Mouse (Mus musculus): Measurements from ENCODE around the gene Cep55. TPM values are rescaled to one million over a fixed set of nuclear protein-coding genes. Genes with fewer than 3 reads are reported as not detected.
A peak's percentile ranks its signal among the peaks of the same experiment; 100 is the strongest.

Cep55 gene
- 52.9 and 54.7 TPM in 2 replicates for polyA plus RNA-seq (2016; fragmentation: Nextera tagmentation; extraction: Ambion mirVana)

DNA sequence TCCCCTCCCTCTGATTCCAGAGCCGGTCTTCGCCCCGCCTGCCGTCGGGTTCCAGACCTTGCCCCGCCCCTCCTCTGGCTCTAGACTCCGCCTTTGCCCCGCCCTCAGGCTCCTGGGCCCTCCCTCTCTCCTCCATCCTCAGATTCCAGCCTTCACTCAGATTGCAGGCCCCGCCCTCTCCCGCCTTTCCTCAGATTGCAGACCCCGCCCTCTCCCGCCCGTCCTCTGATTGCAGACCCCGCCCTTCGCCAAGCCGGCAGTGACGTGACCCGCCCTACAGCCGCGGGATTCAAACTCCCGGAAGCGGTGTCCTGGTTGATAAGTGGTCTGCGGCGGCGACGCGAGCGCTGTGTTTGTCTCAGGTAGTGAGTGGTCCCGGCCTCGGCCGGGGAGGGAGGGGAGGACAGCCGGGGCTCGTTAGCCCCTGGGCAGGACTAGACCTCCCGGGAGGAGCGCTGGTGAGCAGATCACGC lies at the start of gene Cep55:
Cep55 (plus strand) TSS at position 292 of the 473 bp plus-strand sequence.
- peak; percentile 96 for ATAC-seq (ENCODE audit: low FRiP score)
- H3K4me2 ChIP-seq = peak within 1 kb of the TSS; percentile 63
- under 1% methylated on average over 35 of the region's 36 CpGs for WGBS

DNA sequence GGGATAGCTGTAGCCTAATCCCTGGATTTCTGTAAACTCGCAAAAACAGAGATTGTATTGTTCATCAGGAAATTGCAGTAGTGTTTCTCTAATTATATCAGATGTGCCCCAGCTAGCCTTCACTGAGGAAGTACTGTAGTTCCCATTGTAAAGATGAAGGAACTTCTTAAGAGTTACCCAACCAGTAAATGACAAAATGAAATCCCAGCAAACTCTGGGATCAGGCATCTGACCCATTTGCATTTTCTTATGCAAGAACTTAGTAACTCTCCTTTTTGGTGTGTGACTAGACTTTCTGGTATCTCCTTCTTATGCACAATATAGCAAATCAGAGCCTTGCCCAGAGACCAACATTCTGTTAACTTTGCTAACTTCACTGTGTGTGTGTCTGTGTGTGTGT lies 43.4 kb upstream of the Cep55 start:
- 66% methylated on average over 1 of the region's 1 CpGs for whole genome bisulfite sequencing
- no peak for ATAC-seq (ENCODE audit: low FRiP score)

More for the DNA sequence above, at the start of gene Cep55:
- Histone ChIP-seq H3K4me1 (peaks cover 14% of the 10 kb centered on the region), H3K27ac (peak within 1 kb of the TSS; percentile 27; the same call in 1 of the 2 replicates), H3K9me3 (no peaks in the 10 kb centered on the region), H3K9ac (peak within 1 kb of the TSS; percentile 76), H3K36me3 (replicated peaks) (peaks cover 24% of the 10 kb centered on the region), H3K27me3 (0 out of 2 replicates have a peak, but pooled peaks cover 3% of the 10 kb centered on the region), H3K4me3 (replicated peaks) (peak within 1 kb of the TSS; percentile 62)

GRCm38 (mm10) chr19:38014443-38014842 lies 40.4 kb upstream of the Cep55 start:
- no peak for ATAC-seq (ENCODE audit: low FRiP score)
- Histone ChIP-seq H3K4me1 (peaks cover 6% of the 10 kb centered on the region), H3K27ac (no peak overlapping the region), H3K27me3 (no peaks in the 10 kb centered on the region; the same call in 1 of the 2 replicates), H3K4me3 (replicated peaks) (no peak overlapping the region), H3K9ac (no peak overlapping the region), H3K4me2 (no peak overlapping the region), H3K9me3 (no peaks in the 10 kb centered on the region), H3K36me3 (replicated peaks) (no peaks in the 10 kb centered on the region)
- WGBS = 89% methylated on average over 5 of the region's 5 CpGs

More for the DNA sequence above, 43.4 kb upstream of the Cep55 start:
- Histone ChIP-seq H3K4me2 (no peak overlapping the region), H3K9ac (no peak overlapping the region), H3K27me3 (no peaks in the 10 kb centered on the region; the same call in 1 of the 2 replicates), H3K36me3 (replicated peaks) (no peaks in the 10 kb centered on the region), H3K9me3 (no peaks in the 10 kb centered on the region), H3K4me1 (peaks cover 6% of the 10 kb centered on the region), H3K4me3 (replicated peaks) (no peak overlapping the region), H3K27ac (no peak overlapping the region)

DNA sequence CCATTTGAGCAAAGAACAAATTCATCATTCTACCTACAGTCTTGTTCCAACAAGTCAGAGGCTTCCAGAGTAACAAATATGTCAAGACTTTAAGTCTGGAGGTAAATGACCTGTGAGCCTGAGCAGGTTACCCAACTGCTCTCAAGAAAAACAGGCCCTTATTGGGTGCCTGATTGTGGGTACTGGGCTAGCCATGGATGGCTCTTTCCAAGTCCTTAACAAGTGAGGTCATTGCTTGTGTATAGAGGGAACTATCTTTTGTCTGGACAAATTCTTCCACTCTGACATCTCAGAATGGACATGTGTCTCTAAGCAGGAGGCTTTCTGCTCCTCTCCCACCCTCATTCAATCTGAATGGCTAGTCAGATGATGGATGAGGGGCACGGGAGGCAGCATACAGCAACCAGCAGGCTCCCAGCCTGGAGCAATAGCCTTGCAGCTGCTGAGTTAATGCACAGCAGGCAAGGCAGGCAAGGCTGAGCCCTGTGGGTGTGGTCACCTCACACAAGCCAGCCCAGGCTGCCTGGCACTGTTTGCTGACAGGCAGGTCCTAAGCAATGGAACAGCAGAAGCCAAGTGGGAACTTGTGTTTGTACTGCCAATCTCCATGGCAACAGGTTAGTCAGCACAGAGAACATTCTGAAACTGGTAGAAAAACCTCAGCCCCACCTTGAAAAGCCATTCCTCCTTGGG lies 39.5 kb upstream of the Cep55 start:
- Histone ChIP-seq H3K9ac (no peak overlapping the region), H3K4me3 (replicated peaks) (no peak overlapping the region), H3K4me1 (peaks cover 6% of the 10 kb centered on the region), H3K4me2 (no peak overlapping the region), H3K27me3 (no peaks in the 10 kb centered on the region; the same call in 1 of the 2 replicates), H3K27ac (no peak overlapping the region), H3K9me3 (no peaks in the 10 kb centered on the region), H3K36me3 (replicated peaks) (no peaks in the 10 kb centered on the region)
- WGBS = 7% methylated on average over 1 of the region's 1 CpGs
- peak; percentile 58; the same call in 1 of the 2 replicates for ATAC-seq (ENCODE audit: low FRiP score)

- Histone ChIP-seq H3K4me3 (replicated peaks) (no peak overlapping the region), H3K9ac (no peak overlapping the region), H3K9me3 (no peaks in the 10 kb centered on the region), H3K36me3 (replicated peaks) (no peaks in the 10 kb centered on the region), H3K27ac (no peak overlapping the region), H3K4me1 (peaks cover 6% of the 10 kb centered on the region), H3K27me3 (no peaks in the 10 kb centered on the region; the same call in 1 of the 2 replicates), H3K4me2 (no peak overlapping the region)
- WGBS = 61% methylated on average over 1 of the region's 1 CpGs
- no peak for ATAC-seq (ENCODE audit: low FRiP score)
Observed at GRCm38 (mm10) chr19:38015873-38016254, 38.9 kb upstream of the Cep55 start.

DNA sequence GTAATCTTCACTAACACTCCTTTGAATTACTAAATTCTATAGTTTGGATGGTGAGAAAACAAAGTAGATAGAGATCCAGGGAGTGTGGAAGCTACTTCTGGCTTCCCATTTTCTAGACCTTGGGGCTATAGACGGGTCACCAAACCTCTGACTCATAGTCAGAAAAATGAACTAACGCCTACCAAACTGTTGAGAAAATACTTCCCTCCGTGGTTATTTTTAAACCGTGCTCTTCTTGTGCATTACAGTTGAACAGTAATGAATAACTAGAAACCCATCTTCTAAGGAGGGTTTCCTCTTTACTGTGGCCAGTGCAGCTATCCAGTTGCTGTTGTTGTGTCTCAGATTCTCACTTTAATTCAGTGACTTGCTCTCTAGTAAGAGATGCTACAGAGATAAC lies 32.1 kb upstream of the Cep55 start:
- peaks cover 11% of the 10 kb centered on the region; the same call in 1 of the 2 replicates for H3K4me1 ChIP-seq
- WGBS = 82% methylated on average over 4 of the region's 4 CpGs
- no peaks in the 10 kb centered on the region for H3K27me3 ChIP-seq
- H3K9me3 ChIP-seq = no peaks in the 10 kb centered on the region
- no peak overlapping the region for H3K27ac ChIP-seq
- H3K36me3 ChIP-seq (replicated peaks) = no peaks in the 10 kb centered on the region
- H3K9ac ChIP-seq = no peak overlapping the region
- H3K4me2 ChIP-seq = no peak overlapping the region
- no peak for ATAC-seq (ENCODE audit: low FRiP score)
- no peak overlapping the region for H3K4me3 ChIP-seq (replicated peaks)

- Histone ChIP-seq H3K9ac (no peak overlapping the region), H3K36me3 (replicated peaks) (no peaks in the 10 kb centered on the region)
- WGBS = 35% methylated on average over 4 of the region's 4 CpGs
Observed at GRCm38 (mm10) chr19:38023603-38024002, 31.2 kb upstream of the Cep55 start.

DNA sequence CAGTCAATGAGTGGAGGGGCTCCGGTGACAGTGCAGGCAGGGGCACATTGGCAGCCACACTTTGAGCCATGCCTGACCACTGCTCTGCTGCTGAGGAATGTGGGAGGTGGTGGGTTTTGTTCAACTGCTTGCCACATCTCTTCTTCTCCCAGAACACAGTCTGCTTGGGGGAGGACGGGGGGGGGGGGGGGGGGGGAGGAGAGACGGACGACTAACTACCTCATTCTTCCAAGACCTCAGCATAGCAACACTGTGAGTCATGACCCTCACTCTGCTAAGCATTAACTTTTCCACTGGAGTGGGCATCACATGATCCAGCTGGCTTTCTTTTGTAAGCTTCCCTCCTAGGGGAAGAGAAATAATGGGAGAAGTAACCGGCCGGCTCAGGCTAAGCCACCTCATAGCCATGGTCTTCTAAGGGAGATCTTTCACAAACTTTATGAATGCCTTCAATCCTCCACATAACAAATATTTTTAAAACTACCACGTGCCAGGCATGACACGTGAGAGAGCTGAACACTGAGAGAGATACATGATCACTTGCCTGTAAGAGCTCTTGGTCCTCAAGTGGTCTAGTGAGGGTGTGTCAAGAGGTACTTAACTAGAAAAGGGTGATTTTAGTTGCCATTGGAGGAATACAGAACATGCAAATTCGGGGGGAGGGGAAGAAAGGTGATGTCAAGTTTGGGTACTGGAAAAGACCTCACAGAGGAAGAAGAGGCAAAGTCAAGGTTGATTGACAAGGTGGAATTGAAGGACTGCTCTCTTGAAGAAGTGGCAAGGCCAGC lies 29.4 kb upstream of the Cep55 start:
- Histone ChIP-seq H3K36me3 (replicated peaks) (no peaks in the 10 kb centered on the region), H3K9me3 (no peaks in the 10 kb centered on the region), H3K9ac (no peak overlapping the region), H3K4me2 (no peak overlapping the region), H3K4me3 (replicated peaks) (no peak overlapping the region), H3K4me1 (peaks cover 11% of the 10 kb centered on the region; the same call in 1 of the 2 replicates), H3K27me3 (no peaks in the 10 kb centered on the region), H3K27ac (no peak overlapping the region)
- 36% methylated on average over 8 of the region's 9 CpGs for WGBS
- ATAC-seq (ENCODE audit: low FRiP score) = no peak

More at GRCm38 (mm10) chr19:38023603-38024002, 31.2 kb upstream of the Cep55 start:
- H3K27me3 ChIP-seq = no peaks in the 10 kb centered on the region
- no peak overlapping the region for H3K4me2 ChIP-seq
- H3K9me3 ChIP-seq = no peaks in the 10 kb centered on the region
- no peak overlapping the region for H3K27ac ChIP-seq
- no peak for ATAC-seq (ENCODE audit: low FRiP score)
- H3K4me1 ChIP-seq = peaks cover 11% of the 10 kb centered on the region; the same call in 1 of the 2 replicates
- no peak overlapping the region for H3K4me3 ChIP-seq (replicated peaks)

DNA sequence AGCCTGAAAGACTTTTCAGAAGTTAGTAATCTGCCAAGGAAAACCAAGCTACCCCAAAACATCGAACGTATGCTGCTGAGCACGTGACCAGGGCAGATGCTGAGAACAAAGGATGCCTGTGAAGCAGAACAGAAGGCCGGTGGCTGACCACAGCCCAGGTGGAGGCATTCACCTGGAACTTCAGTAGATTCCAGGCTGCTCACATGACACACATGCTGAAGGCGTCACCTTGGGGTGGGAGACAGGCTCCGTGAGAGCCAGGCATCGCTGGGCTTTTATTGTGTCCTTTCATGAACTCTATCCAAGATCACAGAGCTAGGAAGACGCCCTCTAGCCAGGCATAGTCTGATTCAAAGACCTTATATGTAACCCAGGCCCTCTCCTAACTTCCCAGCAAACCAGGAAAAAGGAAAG lies 28.6 kb upstream of the Cep55 start:
- Histone ChIP-seq H3K27me3 (0 out of 2 replicates have a peak, but pooled peaks cover under 1% of the 10 kb centered on the region), H3K4me1 (peaks cover 11% of the 10 kb centered on the region; the same call in 1 of the 2 replicates), H3K36me3 (replicated peaks) (no peaks in the 10 kb centered on the region), H3K9ac (no peak overlapping the region), H3K9me3 (no peaks in the 10 kb centered on the region), H3K4me2 (no peak overlapping the region), H3K27ac (no peak overlapping the region), H3K4me3 (replicated peaks) (no peak overlapping the region)
- no peak for ATAC-seq (ENCODE audit: low FRiP score)
- WGBS = 76% methylated on average over 8 of the region's 8 CpGs

DNA sequence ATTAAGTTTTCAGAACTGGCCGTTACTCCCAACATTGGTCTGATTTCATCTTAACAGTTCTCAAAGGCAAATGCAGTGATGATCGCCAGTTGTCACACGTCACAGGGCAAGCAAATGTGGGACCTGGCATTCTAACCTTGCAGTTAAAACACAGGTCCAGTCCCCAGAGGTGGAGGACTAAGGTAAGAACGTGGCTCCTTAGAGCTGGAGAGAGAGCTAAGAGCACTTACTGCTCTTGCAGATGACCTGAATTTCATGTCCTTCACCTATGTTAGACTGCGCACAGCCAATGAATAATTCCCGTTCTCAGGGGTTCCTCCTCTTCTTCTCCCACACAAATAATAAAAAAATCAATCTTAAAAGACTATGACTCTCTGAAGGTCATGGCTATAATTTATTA lies 27.4 kb upstream of the Cep55 start:
- Histone ChIP-seq H3K36me3 (replicated peaks) (no peaks in the 10 kb centered on the region), H3K4me1 (peaks cover 11% of the 10 kb centered on the region; the same call in 1 of the 2 replicates), H3K4me3 (replicated peaks) (no peak overlapping the region), H3K27me3 (0 out of 2 replicates have a peak, but pooled peaks cover 4% of the 10 kb centered on the region), H3K9ac (no peak overlapping the region), H3K9me3 (no peaks in the 10 kb centered on the region), H3K4me2 (no peak overlapping the region), H3K27ac (no peak overlapping the region)
- 85% methylated on average over 6 of the region's 6 CpGs for WGBS
- ATAC-seq (ENCODE audit: low FRiP score) = no peak

GRCm38 (mm10) chr19:38027881-38028521 lies 26.8 kb upstream of the Cep55 start:
- no peak overlapping the region for H3K4me2 ChIP-seq
- ATAC-seq (ENCODE audit: low FRiP score) = no peak
- whole genome bisulfite sequencing = 76% methylated on average over 10 of the region's 10 CpGs
- H3K27ac ChIP-seq = no peak overlapping the region
- peaks cover 11% of the 10 kb centered on the region; the same call in 1 of the 2 replicates for H3K4me1 ChIP-seq
- H3K9ac ChIP-seq = no peak overlapping the region
- no peaks in the 10 kb centered on the region for H3K9me3 ChIP-seq
- H3K27me3 ChIP-seq = 0 out of 2 replicates have a peak, but pooled peaks cover 4% of the 10 kb centered on the region
- no peak overlapping the region for H3K4me3 ChIP-seq (replicated peaks)
- no peaks in the 10 kb centered on the region for H3K36me3 ChIP-seq (replicated peaks)

DNA sequence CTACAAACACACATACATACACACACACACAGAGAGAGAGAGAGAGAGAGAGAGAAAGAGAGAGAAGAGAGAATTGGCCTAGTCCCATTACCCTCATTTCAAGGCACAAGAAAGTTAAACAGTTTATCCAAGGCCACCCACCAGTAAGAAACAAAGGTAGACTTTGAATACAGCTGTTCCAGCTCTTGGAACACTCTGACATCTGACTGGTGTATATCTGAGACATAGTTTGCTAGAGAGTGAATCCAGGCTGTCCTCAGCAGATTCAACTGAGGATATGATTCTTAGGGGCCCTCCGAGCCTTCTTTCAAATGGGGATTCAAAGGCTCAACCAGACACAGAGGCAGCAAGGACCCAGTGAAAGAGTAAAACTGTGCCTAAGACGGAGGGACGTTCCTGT lies 25.5 kb upstream of the Cep55 start:
- H3K4me2 ChIP-seq = no peak overlapping the region
- H3K27me3 ChIP-seq = 0 out of 2 replicates have a peak, but pooled peaks cover 4% of the 10 kb centered on the region
- WGBS = 88% methylated on average over 3 of the region's 3 CpGs
- ATAC-seq (ENCODE audit: low FRiP score) = no peak
- 0 out of 2 replicates have a peak, but pooled peaks cover 11% of the 10 kb centered on the region for H3K4me1 ChIP-seq
- no peaks in the 10 kb centered on the region for H3K9me3 ChIP-seq
- H3K4me3 ChIP-seq (replicated peaks) = no peak overlapping the region
- H3K27ac ChIP-seq = no peak overlapping the region
- no peaks in the 10 kb centered on the region for H3K36me3 ChIP-seq (replicated peaks)
- H3K9ac ChIP-seq = no peak overlapping the region

Measured in forebrain, embryonic 12.5 days (tissue).